Mouse (Mus musculus) cerebellum, adult (tissue): ENCODE results near the gene Gnptab.
"Not testable (repeated sequence)": the region's sequence is repeated elsewhere in the genome, so short reads cannot be mapped to it uniquely, and the experiment has no call there.

Experiments used
- ATAC-seq: cut with Nextera tagmentation; 2 replicates; pipeline ENCODE4 v1.9.2; 2017; ENCODE audit warnings: mild to moderate bottlenecking, moderate library complexity, mixed read lengths; ENCODE audit not compliant: insufficient number of reproducible peaks, low FRiP score, low TSS enrichment

Gnptab gene

DNA sequence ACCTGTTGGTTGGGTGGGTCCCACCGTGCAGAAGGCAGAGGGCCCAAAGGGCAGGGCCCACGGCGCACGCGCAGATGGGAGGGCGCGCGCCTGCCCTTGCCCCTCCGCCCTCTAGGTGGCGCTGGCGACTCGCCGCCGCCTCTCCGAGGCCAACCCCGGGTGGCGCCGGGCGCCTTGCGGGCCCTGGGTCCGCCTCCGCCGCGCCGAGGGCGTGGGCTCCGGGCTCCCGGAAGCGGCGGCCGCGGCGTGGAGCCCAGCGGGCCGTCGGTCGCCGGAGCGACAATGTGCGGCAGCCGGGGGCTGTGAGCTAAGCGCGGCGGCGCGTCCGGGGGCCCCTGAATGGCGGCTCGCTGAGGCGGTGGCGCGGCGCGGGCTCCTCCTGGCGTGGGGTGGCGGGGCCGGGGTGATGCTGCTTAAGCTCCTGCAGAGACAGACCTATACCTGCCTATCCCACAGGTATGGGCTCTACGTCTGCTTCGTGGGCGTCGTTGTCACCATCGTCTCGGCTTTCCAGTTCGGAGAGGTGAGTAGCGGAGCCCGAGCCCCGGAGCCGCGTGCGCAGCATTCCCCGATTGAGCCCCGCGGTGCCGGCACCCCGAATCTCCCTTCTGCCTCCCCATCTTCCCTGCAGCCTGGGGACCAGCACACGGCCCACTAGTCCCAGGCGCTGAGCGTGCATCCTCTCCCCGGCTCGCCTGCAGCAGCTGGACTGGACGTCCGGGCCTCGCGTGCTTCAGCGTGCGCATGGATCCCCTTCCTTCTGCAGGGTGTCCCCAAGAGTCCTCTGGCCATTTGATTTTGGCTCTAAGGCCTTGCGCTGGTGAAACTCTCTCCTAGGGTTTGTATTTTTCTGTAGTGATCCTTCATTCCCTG lies at the start of gene Gnptab, which contains the start of gene Dram1:
Gene Gnptab (plus strand): TSS at position 120 of the 873 bp plus-strand sequence.
Gene Dram1 (minus strand): TSS at position 68 of the 873 bp plus-strand sequence.
- ATAC-seq: peak; percentile 77

DNA sequence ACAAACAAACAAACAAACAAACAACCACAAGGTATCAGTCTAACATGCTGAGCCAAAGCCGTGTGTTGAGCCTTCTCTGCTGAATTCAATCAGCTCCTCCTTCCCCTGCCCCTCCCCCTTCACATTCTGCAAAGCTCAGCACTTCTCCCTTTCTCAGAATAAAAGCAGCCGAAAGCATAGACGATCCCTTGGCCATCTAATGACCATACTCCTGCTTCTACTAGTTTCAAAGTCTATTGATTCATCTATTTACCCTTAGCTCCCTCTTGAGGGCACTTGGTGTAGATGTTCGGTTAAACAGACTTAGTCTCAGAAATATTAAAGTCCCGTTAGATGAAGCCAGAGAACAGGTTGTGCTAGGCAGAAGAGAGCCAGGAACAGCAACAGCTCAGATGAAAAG lies 48.2 kb upstream of the Gnptab start:
- ATAC-seq: no peak

DNA sequence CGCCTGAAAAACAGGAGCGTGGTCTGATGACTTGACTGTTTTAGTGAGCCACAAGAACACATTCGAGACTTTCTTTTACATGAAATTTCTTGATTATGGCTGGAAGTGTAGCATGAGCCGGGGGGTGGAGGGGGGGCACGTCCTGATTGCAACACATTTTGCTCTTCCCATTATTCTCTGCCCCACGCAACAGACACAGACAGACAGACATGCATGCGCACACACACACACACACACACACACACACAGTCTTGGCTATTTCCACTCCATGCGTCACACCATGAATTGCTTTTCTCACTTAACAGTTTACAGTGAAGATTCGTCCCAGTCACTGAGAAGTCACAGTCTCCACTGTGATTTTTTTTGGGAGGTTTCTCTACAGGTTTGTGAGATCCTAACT lies 38.3 kb upstream of the Gnptab start:
- no peak for ATAC-seq

GRCm38 (mm10) chr10:88341368-88341767 lies 37.6 kb upstream of the Gnptab start:
- ATAC-seq: no peak

- ATAC-seq: no peak
Measured at GRCm38 (mm10) chr10:88345899-88346401, 33.0 kb upstream of the Gnptab start.

GRCm38 (mm10) chr10:88346454-88347245 lies 32.3 kb upstream of the Gnptab start:
- ATAC-seq: no peak

DNA sequence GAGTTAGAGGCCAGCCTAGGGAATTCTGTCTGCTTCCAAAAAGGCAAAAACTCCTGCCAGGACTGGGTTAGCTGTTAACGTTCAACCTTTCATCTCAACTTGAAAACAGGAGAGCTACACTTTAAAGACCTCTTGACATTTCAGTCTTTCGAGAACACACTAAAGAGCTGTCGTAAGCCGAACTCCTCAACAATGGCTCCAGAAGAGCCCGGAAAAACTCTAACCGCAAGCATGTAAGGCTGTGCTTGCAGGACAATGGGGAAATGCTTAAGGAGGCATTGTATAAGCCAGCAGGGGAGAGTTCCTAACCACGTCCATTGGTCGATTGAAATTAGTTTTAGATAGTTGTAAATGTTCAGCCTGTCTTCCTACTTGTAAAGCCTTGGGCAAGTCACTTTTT lies 29.1 kb upstream of the Gnptab start:
- ATAC-seq: no peak

DNA sequence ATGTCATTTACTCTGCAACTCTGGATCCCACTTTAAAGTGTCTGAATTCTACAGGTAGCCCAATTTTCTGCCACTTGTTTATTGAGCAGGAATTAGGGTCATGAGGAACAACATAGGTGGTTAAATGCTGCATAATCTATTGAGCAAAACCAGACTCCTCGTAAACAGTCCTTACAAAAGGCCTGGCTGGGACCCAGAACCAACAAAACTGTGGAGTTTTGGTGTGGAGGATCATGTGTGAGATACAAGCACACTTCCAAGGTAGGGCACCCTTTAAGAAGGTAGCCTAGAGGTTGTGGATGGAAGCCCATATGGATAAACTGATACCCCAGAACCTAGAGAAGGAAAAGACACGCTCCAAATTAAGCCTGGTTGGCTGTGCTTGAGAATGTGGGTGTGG lies 28.2 kb upstream of the Gnptab start:
- no peak for ATAC-seq

DNA sequence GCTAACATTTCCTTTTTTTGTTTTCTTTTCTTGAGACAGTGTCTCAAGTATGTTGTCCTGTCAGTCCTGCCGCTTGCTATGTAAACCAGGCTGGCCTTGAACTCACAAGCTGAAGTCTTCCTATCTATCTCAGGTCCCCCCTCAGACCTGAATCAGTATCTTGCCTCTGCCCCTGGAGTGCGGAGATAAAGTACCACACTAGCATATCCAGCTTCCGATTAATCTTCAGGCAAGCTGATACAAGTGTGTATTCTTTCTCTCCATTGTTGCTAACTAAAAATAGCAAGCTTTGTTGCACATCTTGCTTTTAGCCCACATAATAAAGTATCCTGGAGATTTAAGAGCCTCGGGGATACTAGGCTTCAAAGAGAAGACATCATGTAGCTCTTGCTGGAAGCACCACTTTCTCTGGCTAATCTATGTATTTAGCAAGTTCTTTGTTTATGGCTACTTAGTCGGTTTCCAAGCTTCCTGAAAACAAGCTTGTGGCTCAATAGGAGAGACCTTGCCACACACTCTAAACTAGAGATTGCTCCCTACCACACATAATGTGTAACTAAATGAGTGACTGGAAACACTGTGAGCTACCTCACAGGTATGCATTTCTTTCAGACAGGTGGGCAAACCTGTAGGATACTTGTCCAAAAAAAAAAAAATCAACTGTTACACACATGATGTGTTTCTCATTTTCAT lies 27.4 kb upstream of the Gnptab start:
- ATAC-seq: no peak

DNA sequence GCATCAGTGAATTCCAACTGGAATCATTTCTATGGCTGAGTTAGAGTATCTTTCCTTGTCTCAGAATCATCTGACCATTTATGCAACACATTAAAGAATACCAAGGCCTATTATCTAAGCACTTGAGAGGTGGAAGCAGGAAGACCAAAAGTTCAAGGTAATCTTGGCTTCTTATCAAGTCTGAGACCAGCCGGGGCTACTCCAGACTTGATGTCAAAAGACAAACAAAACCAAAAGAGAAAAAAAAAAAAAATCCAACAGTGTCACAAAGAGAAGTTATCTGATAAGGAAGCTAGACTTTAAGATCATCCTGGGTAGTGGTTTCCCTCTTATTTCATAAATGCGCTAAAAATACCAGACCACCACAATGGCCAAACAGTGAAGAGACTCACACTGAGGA lies 26.4 kb upstream of the Gnptab start:
- ATAC-seq: no peak

DNA sequence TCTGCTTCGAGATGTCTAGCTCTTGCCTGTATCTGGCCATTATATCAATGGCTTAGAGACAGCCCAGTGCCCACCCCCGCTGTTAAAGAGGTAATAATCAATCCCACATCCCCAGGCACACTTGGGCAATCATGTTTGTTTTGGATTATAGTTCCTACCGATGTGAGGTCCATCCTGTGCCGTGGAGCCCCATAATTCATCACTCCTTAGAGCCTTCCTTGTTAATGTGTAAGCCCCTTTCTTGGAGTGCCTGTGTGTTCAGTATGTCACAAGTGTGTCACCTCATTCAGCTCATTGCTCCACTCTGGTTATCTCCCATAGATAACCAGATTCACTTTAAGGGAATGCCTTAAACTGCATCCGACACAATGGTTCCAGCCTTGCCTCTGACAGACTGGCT lies 24.3 kb upstream of the Gnptab start:
- ATAC-seq: no peak

DNA sequence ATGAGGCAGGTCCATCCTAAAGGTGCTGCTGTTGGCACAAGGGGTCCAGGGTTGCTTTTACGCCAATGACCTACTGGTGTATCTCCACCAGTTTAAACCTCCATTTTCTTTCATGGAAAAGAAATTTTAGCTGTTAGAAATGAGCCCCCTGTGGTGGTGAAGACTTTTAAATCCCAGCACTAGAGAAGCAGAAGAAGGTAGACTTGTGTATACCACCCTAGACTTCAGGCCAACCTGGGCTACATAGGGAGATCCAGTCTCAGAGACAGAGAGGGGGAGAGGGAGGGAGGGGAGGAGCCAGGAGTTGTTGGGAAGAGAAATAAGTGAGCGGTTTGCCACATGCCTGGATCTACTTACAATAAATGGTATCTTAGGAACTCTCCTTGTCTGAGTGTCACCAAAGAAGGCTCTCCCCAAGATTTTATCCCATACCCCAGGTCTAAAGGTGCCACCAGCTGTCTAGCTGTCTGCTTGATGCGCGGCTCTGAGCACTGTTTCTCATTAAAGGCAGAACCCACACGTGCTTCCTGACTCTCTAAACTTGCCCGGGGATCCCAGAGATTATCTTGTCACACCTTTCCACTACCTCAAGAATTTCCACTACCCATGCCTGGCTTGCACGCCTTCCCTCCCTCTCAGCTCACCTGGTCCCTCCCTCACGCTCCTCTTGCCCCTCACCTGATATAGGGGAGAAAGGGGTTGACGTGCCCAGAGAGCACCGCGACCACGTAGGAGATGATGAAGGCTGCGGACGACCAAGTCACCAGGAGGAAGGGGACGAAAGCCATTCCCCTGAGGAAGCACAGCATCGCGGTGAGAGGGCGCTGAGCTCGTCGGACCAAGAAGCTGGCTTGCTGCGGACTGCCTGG lies 22.6 kb upstream of the Gnptab start:
- ATAC-seq: peak; percentile 26; the same call in 1 of the 2 replicates

GRCm38 (mm10) chr10:88356983-88357559 lies 21.9 kb upstream of the Gnptab start:
- ATAC-seq: peak; percentile 66

- no peak for ATAC-seq
Measured at GRCm38 (mm10) chr10:88362218-88362617, 16.7 kb upstream of the Gnptab start.

DNA sequence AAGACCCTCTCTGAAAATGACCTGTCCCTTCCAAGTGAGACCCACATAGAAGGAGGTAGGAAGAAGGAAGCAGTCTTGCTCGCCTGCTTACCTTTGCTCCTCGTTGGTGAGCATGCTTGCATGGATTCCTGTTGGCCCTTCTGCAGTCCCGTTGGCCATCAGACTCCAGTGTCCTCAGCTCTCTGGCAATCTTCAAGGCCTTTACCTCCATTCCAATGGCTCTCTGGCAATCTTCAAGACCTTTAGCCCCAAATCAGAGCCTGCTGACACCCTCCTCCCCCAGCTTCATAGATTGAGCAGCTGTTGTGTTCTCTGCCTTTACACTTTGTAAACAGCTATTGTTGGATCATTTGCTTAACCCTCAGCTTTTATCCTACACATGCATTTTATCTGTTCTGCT lies 14.7 kb upstream of the Gnptab start:
- ATAC-seq: no peak

GRCm38 (mm10) chr10:88369233-88369632 lies 9.7 kb upstream of the Gnptab start:
- no peak for ATAC-seq

- ATAC-seq: no peak
Measured at GRCm38 (mm10) chr10:88371793-88372192, 7.1 kb upstream of the Gnptab start.

GRCm38 (mm10) chr10:88372436-88372835 lies 6.5 kb upstream of the Gnptab start:
- ATAC-seq: no peak

GRCm38 (mm10) chr10:88372945-88373344 lies 6.0 kb upstream of the Gnptab start:
- ATAC-seq: not testable (repeated sequence)
